Mouse (Mus musculus): ENCODE measurements around the gene Cyp2s1. TPM values are rescaled to one million over a fixed set of nuclear protein-coding genes. Genes with fewer than 3 reads are reported as not detected.

Gene Cyp2s1
- polyA plus RNA-seq, 1 experiment, result 4.9 TPM

- H3K27ac ChIP-seq (ENCODE audit: insufficient read depth, low read length), result no peak overlapping the region
Observed at GRCm38 (mm10) chr7:25844423-25844822, 27.7 kb upstream of the Cyp2s1 start.

DNA sequence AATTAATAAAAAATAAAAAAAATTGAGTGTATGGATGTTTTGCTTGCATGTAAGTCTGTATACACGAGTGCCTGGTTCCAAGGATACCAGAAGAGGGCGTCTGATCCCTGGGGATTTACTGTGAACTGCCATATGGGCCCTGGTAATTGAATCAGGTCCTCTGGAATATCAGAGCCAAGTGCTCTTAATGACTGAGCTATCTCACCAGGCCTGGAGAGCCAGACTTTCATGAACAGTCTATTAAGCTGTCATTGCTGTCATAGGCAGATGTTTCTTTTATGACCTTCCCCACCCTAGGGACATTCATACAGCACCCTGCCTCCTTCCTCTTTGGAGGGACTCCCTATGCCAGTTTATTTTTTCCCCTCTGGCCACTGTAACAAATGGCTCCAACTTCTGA is 26.8 kb upstream of the Cyp2s1 start:
- Histone ChIP-seq H3K4me1 (ENCODE audit: control insufficient read depth, insufficient read depth, low read length) (no peaks in the 10 kb centered on the region), H3K4me3 (ENCODE audit: insufficient read depth, low read length) (no peak overlapping the region), H3K27ac (ENCODE audit: insufficient read depth, low read length) (no peak overlapping the region)
- no peak for TF ChIP-seq CTCF (IDR thresholded peaks at IDR 0.05; ENCODE audit: extremely low read depth, insufficient read depth, low read length)
- no peak for TF ChIP-seq POLR2A (IDR thresholded peaks at IDR 0.05; ENCODE audit: extremely low read depth, insufficient read depth, low read length)

More at GRCm38 (mm10) chr7:25844423-25844822, 27.7 kb upstream of the Cyp2s1 start:
- TF ChIP-seq CTCF (IDR thresholded peaks at IDR 0.05; ENCODE audit: extremely low read depth, insufficient read depth, low read length) (no peak), POLR2A (IDR thresholded peaks at IDR 0.05; ENCODE audit: extremely low read depth, insufficient read depth, low read length) (no peak)
- Histone ChIP-seq H3K4me3 (ENCODE audit: insufficient read depth, low read length) (no peak overlapping the region), H3K4me1 (ENCODE audit: control insufficient read depth, insufficient read depth, low read length) (no peaks in the 10 kb centered on the region)

GRCm38 (mm10) chr7:25840908-25841307 is 24.2 kb upstream of the Cyp2s1 start:
- no peak for TF ChIP-seq POLR2A (IDR thresholded peaks at IDR 0.05; ENCODE audit: extremely low read depth, insufficient read depth, low read length)
- TF ChIP-seq CTCF (IDR thresholded peaks at IDR 0.05; ENCODE audit: extremely low read depth, insufficient read depth, low read length), result no peak
- Histone ChIP-seq H3K4me3 (ENCODE audit: insufficient read depth, low read length) (no peak overlapping the region), H3K27ac (ENCODE audit: insufficient read depth, low read length) (no peak overlapping the region), H3K4me1 (ENCODE audit: control insufficient read depth, insufficient read depth, low read length) (no peaks in the 10 kb centered on the region)

DNA sequence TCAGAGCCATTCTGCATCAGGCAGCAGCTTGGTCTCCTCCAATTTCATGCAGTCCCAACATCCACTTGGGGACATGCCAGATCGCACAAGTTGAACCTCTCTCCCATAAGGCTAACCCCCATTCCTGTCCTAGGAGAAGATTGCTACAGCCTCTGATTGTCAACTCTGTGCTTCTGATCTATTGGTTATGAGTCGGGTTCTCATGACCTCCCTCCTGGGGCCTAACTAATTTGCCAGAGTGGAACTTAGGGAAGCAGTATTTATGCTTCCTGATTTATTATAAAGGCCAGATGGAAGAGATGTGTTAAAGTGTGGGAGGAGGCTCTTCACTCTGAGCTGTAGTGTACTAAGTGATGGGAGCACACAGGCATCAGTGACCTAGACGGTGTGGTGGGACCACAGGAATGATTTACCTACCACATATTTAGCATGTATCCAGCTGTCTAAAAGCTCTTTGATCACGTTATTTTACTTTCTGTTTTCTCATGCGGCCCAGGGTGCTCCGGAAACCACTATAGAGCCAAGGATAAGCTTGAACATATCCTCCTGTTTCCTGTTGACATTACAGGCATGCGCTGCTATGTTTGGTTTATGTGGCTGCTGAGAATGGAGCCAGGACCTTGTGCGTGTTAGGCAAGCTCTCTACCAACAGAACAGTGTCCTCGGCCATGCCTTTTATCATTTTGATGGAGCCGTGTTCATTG is 18.6 kb upstream of the Cyp2s1 start:
- Histone ChIP-seq H3K4me1 (ENCODE audit: control insufficient read depth, insufficient read depth, low read length) (no peaks in the 10 kb centered on the region), H3K4me3 (ENCODE audit: insufficient read depth, low read length) (no peak overlapping the region), H3K27ac (ENCODE audit: insufficient read depth, low read length) (no peak overlapping the region)
- TF ChIP-seq CTCF (IDR thresholded peaks at IDR 0.05; ENCODE audit: extremely low read depth, insufficient read depth, low read length) (no peak), POLR2A (IDR thresholded peaks at IDR 0.05; ENCODE audit: extremely low read depth, insufficient read depth, low read length) (no peak)

DNA sequence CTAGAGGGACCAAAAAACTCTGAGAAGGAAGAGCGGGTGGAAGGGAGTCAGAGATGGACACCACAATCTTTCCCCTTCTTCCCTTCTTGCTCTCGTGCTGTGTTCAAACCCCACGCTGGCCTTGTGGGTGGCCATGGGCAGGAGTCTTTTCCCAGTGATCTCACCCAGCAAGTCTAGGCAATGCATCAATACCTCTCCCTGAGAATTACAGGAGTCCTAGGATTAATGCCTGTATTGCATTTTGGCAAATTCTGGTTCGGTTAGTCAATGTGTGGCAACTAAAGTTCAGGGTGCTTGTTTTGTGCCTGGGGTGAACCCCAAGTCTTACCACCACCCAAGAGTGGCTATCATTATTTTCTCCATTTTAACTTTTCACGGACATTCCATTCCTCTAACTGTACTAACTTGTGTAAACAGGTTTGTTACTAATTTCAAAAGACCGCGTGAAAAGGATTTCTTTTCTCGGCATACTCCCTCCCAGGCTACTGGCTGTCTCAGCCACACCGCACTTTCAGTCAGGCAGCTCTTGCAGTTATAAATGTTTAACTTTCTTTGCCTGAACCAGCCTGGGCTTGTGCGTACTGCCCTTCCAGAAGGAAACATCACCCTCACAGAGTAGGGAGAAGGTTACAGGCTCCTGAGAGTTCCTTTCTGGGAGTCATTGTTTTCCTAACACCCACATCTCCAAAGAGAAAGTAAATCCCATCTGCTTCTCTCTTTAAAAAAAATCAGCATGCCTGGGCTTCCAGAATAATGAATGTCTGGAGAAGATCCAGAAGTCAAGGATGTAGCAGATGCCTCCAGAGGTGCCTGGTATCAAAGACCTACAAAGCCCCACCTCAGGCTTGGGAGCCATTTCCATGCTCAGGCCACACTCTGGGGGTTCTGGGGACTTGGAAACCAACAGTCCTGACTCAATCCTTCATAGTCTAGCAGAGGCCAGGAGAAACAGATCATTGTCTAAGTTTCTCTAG is 15.1 kb upstream of the Cyp2s1 start:
- Histone ChIP-seq H3K4me3 (ENCODE audit: insufficient read depth, low read length) (no peak overlapping the region), H3K27ac (ENCODE audit: insufficient read depth, low read length) (no peak overlapping the region), H3K4me1 (ENCODE audit: control insufficient read depth, insufficient read depth, low read length) (no peaks in the 10 kb centered on the region)
- TF ChIP-seq POLR2A (IDR thresholded peaks at IDR 0.05; ENCODE audit: extremely low read depth, insufficient read depth, low read length), result no peak
- no peak for TF ChIP-seq CTCF (IDR thresholded peaks at IDR 0.05; ENCODE audit: extremely low read depth, insufficient read depth, low read length)

GRCm38 (mm10) chr7:25830251-25830650 is 13.5 kb upstream of the Cyp2s1 start:
- Histone ChIP-seq H3K27ac (ENCODE audit: insufficient read depth, low read length) (no peak overlapping the region), H3K4me3 (ENCODE audit: insufficient read depth, low read length) (no peak overlapping the region), H3K4me1 (ENCODE audit: control insufficient read depth, insufficient read depth, low read length) (no peaks in the 10 kb centered on the region)
- TF ChIP-seq CTCF (IDR thresholded peaks at IDR 0.05; ENCODE audit: extremely low read depth, insufficient read depth, low read length) (no peak), POLR2A (IDR thresholded peaks at IDR 0.05; ENCODE audit: extremely low read depth, insufficient read depth, low read length) (no peak)

DNA sequence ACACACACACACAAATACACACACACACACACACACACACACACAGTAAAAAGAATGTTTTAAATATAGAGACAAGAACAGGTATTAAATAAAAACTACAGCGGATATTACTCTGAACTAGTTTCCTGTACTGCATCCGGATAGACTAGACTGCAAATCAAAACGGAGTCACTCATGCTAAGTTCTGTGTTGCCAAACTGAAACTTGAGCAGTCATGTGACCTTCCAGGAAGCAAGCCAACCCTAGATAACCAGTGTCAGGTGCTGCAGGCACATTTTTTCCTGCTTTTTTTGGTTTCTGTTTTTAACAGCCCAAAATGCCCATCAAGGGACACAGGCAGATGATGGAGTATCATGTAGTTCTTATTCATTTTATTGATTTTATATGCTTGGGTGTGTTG is 10.5 kb upstream of the Cyp2s1 start:
- TF ChIP-seq POLR2A (IDR thresholded peaks at IDR 0.05; ENCODE audit: extremely low read depth, insufficient read depth, low read length) (no peak), CTCF (IDR thresholded peaks at IDR 0.05; ENCODE audit: extremely low read depth, insufficient read depth, low read length) (no peak)
- no peak overlapping the region for H3K27ac ChIP-seq (ENCODE audit: insufficient read depth, low read length)
- H3K4me1 ChIP-seq (ENCODE audit: control insufficient read depth, insufficient read depth, low read length), result no peaks in the 10 kb centered on the region
- no peak overlapping the region for H3K4me3 ChIP-seq (ENCODE audit: insufficient read depth, low read length)

- no peak overlapping the region for H3K4me3 ChIP-seq (ENCODE audit: insufficient read depth, low read length)
- H3K4me1 ChIP-seq (ENCODE audit: control insufficient read depth, insufficient read depth, low read length), result no peaks in the 10 kb centered on the region
- H3K27ac ChIP-seq (ENCODE audit: insufficient read depth, low read length), result no peak overlapping the region
- TF ChIP-seq POLR2A (IDR thresholded peaks at IDR 0.05; ENCODE audit: extremely low read depth, insufficient read depth, low read length) (no peak), CTCF (IDR thresholded peaks at IDR 0.05; ENCODE audit: extremely low read depth, insufficient read depth, low read length) (no peak)
Observed at GRCm38 (mm10) chr7:25826029-25826428, 9.3 kb upstream of the Cyp2s1 start.

- TF ChIP-seq CTCF (IDR thresholded peaks at IDR 0.05; ENCODE audit: extremely low read depth, insufficient read depth, low read length) (no peak), POLR2A (IDR thresholded peaks at IDR 0.05; ENCODE audit: extremely low read depth, insufficient read depth, low read length) (no peak)
- H3K4me1 ChIP-seq (ENCODE audit: control insufficient read depth, insufficient read depth, low read length), result no peaks in the 10 kb centered on the region
- H3K4me3 ChIP-seq (ENCODE audit: insufficient read depth, low read length), result no peak overlapping the region
- no peak overlapping the region for H3K27ac ChIP-seq (ENCODE audit: insufficient read depth, low read length)
Observed at GRCm38 (mm10) chr7:25825043-25825442, 8.3 kb upstream of the Cyp2s1 start.

All from cortical plate, adult 2 months (tissue).